Mouse (Mus musculus) embryonic facial prominence, embryonic 13.5 days (tissue): ENCODE results near the gene 6430628N08Rik. TPM values are rescaled to one million over a fixed set of nuclear protein-coding genes. Genes with fewer than 3 reads are reported as not detected.

Experiments
- ATAC-seq: fragments of 200-750 bp; cut with Nextera tagmentation; 2 replicates; pipeline ENCODE4 v1.8.0; 2017; ENCODE audit warnings: low read depth; ENCODE audit not compliant: insufficient number of reproducible peaks, insufficient read depth, low FRiP score, low TSS enrichment
- H3K27ac ChIP-seq: fragments of 300-500 bp; sonication (generic); 2 replicates; pipeline ENCODE4 v1.5.1; 2015; ENCODE audit warnings: moderate library complexity, mild to moderate bottlenecking, inconsistent platforms
- H3K27me3 ChIP-seq: fragments of 300-500 bp; sonication (generic); 2 replicates; pipeline ENCODE4 v1.6.1; 2015; ENCODE audit warnings: mild to moderate bottlenecking, inconsistent platforms
- H3K36me3 ChIP-seq: fragments of 300-500 bp; sonication (generic); 2 replicates; pipeline ENCODE4 v1.6.1; 2015; ENCODE audit warnings: mild to moderate bottlenecking, inconsistent platforms
- H3K4me1 ChIP-seq: fragments of 300-500 bp; sonication (generic); 2 replicates; pipeline ENCODE4 v1.6.1; 2015; ENCODE audit warnings: inconsistent platforms
- H3K4me2 ChIP-seq: fragments of 300-500 bp; sonication (generic); 2 replicates; pipeline ENCODE4 v1.6.1; 2015; ENCODE audit warnings: moderate library complexity, mild to moderate bottlenecking, inconsistent platforms
- H3K4me3 ChIP-seq: fragments of 300-500 bp; sonication (generic); 2 replicates; pipeline ENCODE4 v1.5.1; 2015; ENCODE audit warnings: mild to moderate bottlenecking, inconsistent platforms
- H3K9ac ChIP-seq: fragments of 300-500 bp; sonication (generic); 2 replicates; pipeline ENCODE4 v1.6.1; 2015; ENCODE audit warnings: mild to moderate bottlenecking, inconsistent platforms
- H3K9me3 ChIP-seq: fragments of 300-500 bp; sonication (generic); 2 replicates; pipeline ENCODE4 v1.6.1; 2016; ENCODE audit warnings: inconsistent platforms
- WGBS: fragments of 180-500 bp; shearing (Covaris S2); methylation state at CpG from one replicate; pipeline ENCODE4 v1.1.7; 2015; ENCODE audit warnings: mixed read lengths; 5-methylcytosine and 5-hydroxymethylcytosine counted together
- polyA plus RNA-seq: library from polyadenylated mRNA; unstranded; fragments of >200 nt; fragmentation: Nextera tagmentation; extraction: Ambion mirVana; gene quantifications from 2 replicates; pipeline ENCODE4 v1.2.1, GENCODE M21; 2015

6430628N08Rik gene
- polyA plus RNA-seq, 1 experiment from 2014 or later: not detected

DNA sequence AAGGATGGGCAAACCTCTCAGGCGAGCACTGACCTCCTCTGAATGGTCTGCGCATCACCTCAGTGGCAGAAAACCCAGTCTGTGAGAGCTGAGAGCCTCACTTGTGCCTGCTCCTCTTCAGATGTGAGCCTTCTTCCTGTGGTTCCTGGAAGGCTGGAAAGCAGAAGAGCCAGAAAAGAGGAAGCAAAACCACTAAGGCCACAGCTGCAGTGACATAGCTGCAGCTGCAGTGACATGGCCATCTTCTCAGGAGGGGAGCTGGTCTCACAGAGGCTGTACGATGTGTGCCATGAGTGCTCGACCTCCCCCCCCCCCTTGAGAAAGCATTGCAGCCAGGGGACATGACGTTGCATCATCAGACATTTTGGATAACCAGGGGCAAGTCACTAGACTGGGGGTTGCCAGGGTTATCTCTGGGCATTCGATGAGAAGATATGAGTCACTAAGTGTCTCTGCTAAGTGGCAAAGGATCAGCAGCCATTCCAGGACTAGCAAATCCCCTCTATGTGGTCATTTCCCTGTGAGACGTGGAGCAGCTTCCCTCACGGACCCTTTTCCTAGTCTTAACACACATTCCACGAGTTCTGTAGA is 33.1 kb upstream of the 6430628N08Rik start:
- Histone ChIP-seq H3K4me2 (no peak overlapping the region), H3K4me1 (peaks cover 26% of the 10 kb centered on the region), H3K9me3 (no peaks in the 10 kb centered on the region), H3K4me3 (no peak overlapping the region), H3K27me3 (no peaks in the 10 kb centered on the region), H3K9ac (no peak overlapping the region), H3K27ac (no peak overlapping the region), H3K36me3 (peaks cover 49% of the 10 kb centered on the region)
- no peak for ATAC-seq
- 87% methylated on average over 9 of the region's 9 CpGs for WGBS

DNA sequence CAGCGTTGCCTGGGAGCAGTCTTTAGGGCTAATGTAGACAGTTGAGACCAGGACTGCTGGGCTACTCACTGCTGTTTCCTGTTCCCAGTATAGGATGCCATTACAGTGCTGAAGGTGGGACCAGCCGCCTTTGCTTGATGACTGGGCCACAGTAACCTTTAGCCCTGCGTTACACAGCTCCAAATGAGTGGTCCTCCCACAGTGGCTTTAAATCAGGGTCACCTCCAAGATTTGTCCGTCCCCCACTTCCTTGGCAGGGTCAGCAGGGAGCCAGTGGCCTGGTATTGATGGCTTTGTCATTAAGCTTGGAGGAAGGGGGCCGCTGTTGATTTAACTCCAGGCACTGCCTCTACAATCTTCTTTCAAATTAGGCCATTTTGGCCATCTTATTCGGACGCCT is 27.1 kb upstream of the 6430628N08Rik start:
- Histone ChIP-seq H3K4me1 (no peaks in the 10 kb centered on the region), H3K27me3 (peaks cover 2% of the 10 kb centered on the region; the same call in 1 of the 2 replicates), H3K4me3 (no peak overlapping the region), H3K27ac (no peak overlapping the region), H3K9me3 (no peaks in the 10 kb centered on the region), H3K9ac (no peak overlapping the region), H3K36me3 (peaks cover 55% of the 10 kb centered on the region), H3K4me2 (no peak overlapping the region)
- WGBS: 74% methylated on average over 7 of the region's 7 CpGs
- ATAC-seq: no peak

DNA sequence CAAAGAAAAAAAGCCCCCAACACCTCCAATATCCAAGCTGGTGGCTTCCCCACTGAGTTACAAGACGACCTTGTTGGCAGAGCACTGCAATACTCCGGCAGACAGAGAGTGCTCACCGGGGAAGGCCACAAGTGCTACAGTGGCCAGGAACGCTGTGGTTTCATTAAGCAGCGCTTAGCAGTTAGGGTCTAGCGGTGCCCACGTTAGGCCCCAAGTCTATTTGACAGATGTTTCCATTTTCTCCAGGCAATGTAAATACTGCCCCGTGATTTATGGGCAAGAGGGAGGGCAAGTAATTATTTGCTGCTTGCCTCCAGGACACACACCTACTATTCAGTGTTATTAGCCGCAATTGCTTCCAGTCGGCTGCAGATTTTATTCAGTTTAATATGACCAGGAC is 26.6 kb upstream of the 6430628N08Rik start:
- H3K27me3 ChIP-seq: peaks cover 4% of the 10 kb centered on the region; the same call in 1 of the 2 replicates
- WGBS: 42% methylated on average over 10 of the region's 10 CpGs
- no peaks in the 10 kb centered on the region for H3K9me3 ChIP-seq
- no peaks in the 10 kb centered on the region for H3K4me1 ChIP-seq
- H3K27ac ChIP-seq: no peak overlapping the region
- no peak overlapping the region for H3K4me3 ChIP-seq
- H3K36me3 ChIP-seq: peaks cover 52% of the 10 kb centered on the region
- H3K9ac ChIP-seq: no peak overlapping the region
- no peak overlapping the region for H3K4me2 ChIP-seq
- ATAC-seq: no peak

DNA sequence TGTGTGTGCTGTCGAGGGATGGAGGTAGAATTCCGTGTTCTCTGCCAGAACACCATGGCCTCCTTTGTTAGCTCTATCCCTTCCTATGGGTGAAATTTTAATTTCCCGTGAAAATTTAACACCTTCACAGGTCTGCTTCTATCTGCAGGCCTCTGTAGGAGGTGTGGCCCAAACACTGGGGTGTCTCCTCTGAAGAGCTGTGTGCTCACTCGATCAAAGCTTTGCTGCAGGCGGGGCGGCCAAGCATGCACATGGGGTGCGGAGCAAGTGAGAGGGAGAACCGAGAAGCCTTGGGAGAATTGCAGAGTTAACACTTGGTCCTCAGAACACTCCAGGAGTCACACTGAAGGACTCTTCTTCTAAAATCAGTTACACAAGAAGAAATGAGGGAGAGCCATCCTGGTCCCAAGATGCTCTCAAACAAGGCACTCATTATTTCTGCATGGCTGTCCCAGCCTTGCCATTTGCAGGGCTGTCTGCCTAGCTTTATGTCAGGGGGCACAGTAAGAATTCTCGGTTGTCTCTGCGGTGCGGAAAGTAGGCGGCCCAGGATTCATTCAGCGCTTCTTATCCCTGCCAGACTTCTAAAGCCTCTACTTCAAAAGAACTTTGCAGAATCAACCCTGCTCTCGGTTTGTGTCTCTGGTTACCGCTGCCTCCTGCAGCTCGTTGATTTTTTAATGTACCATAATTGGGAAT is 20.8 kb upstream of the 6430628N08Rik start:
- H3K4me1 ChIP-seq: peaks cover 8% of the 10 kb centered on the region
- no peak overlapping the region for H3K4me3 ChIP-seq
- H3K9ac ChIP-seq: no peak overlapping the region
- no peak overlapping the region for H3K4me2 ChIP-seq
- no peaks in the 10 kb centered on the region for H3K9me3 ChIP-seq
- no peak for ATAC-seq
- WGBS: 19% methylated on average over 16 of the region's 16 CpGs
- peaks cover 39% of the 10 kb centered on the region for H3K36me3 ChIP-seq
- peaks cover 7% of the 10 kb centered on the region for H3K27me3 ChIP-seq
- no peak overlapping the region for H3K27ac ChIP-seq

DNA sequence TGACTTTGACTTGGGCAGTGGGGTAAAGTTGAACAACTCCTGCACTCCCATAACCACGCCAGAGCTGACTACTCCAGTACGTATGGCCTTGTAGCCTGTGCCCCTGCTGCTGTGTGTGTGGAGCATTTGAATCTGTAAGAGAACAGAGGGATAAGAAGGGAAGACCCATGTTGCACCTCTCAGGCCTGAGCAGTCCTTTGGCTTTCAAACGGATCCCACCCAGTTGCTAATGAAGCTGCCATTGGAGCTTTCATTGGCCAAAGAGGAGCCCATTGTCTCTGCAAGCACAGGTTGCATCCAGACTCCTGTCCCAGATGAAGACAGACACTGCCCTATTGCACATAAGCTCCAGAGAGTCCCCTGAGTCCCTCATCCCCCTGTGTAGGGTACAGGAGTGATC is 17.2 kb upstream of the 6430628N08Rik start:
- 78% methylated on average over 3 of the region's 3 CpGs for WGBS
- no peaks in the 10 kb centered on the region for H3K9me3 ChIP-seq
- no peak overlapping the region for H3K4me2 ChIP-seq
- H3K27ac ChIP-seq: no peak overlapping the region
- no peak overlapping the region for H3K9ac ChIP-seq
- peaks cover 17% of the 10 kb centered on the region for H3K4me1 ChIP-seq
- peaks cover 18% of the 10 kb centered on the region for H3K27me3 ChIP-seq
- no peak overlapping the region for H3K4me3 ChIP-seq
- no peak for ATAC-seq
- peaks cover 30% of the 10 kb centered on the region for H3K36me3 ChIP-seq

DNA sequence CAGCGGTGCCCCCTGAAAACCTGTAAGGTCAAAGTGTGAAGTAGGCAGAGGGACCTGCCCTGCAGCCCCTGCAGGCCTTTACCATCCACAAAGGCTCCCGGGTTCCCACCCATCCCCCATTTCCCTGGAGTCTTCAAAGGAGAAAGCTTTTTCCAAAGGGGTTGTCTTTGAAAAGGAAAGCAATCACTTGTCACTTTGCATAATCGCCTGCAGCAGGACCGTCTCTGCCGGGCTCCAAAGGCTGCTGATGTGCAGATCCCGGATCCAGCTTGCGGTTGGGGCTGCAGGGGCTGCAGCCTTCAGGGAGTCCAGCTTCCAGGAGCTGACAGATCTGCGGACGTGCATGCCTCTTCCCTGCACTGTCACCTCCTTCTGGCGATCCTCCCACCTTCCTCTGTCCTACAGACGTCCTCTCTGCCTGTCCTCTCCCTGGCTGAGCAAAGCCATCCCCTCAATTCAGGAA is 12.2 kb upstream of the 6430628N08Rik start:
- ATAC-seq: no peak
- H3K9me3 ChIP-seq: no peaks in the 10 kb centered on the region
- H3K36me3 ChIP-seq: peaks cover 19% of the 10 kb centered on the region
- H3K9ac ChIP-seq: no peak overlapping the region
- peaks cover 11% of the 10 kb centered on the region for H3K4me1 ChIP-seq
- H3K4me2 ChIP-seq: no peak overlapping the region
- WGBS: 5% methylated on average over 11 of the region's 11 CpGs
- H3K27ac ChIP-seq: no peak overlapping the region
- H3K27me3 ChIP-seq: peaks cover 14% of the 10 kb centered on the region
- H3K4me3 ChIP-seq: no peak overlapping the region

DNA sequence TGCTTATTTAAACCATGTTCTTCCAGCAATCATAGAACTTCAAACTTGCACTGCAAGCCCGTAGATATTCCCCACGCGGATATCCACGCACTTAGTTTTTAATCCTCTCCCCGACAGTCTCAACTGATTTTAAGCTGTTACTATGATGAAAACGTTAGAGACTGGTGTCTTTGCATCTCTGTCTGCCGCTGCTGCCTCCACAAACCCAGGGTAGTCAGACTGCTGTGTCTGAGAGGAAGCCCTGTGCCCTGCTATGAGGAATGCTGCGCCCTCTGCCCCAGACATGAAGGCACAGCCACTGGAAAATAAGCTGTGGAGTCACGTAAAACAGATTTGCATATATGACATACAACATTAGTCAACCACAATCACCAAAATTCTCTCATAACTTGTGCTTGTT is 11.6 kb upstream of the 6430628N08Rik start:
- Histone ChIP-seq H3K9me3 (no peaks in the 10 kb centered on the region), H3K4me3 (no peak overlapping the region), H3K27ac (no peak overlapping the region), H3K9ac (no peak overlapping the region), H3K36me3 (peaks cover 15% of the 10 kb centered on the region), H3K4me1 (peaks cover 11% of the 10 kb centered on the region), H3K4me2 (no peak overlapping the region), H3K27me3 (peaks cover 14% of the 10 kb centered on the region)
- WGBS: 46% methylated on average over 9 of the region's 9 CpGs
- no peak for ATAC-seq

DNA sequence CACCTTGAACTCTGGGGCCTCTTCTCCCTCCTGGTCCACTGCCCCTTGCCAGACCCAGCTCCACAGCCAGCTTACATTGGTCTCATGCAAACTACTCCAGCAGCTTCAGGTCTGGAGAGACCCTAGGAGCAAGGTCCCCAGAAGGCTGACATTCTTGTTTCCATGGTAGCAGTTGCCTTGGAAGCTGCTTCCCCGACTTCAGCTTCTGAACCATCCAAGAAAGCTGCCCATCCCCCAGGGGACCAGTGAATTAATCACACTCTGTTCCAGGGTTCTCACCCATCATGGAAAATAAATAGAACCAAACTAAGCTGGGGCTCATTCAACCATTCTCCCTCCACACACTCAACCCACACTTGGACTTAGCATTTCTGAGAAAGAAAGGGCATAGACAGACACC is 9.3 kb upstream of the 6430628N08Rik start:
- Histone ChIP-seq H3K27me3 (peaks cover 14% of the 10 kb centered on the region), H3K36me3 (no peaks in the 10 kb centered on the region), H3K9ac (no peak overlapping the region), H3K4me3 (no peak overlapping the region), H3K9me3 (no peaks in the 10 kb centered on the region), H3K4me1 (peaks cover 11% of the 10 kb centered on the region), H3K4me2 (no peak overlapping the region), H3K27ac (no peak overlapping the region)
- ATAC-seq: no peak
- 6% methylated on average over 1 of the region's 1 CpGs for WGBS

DNA sequence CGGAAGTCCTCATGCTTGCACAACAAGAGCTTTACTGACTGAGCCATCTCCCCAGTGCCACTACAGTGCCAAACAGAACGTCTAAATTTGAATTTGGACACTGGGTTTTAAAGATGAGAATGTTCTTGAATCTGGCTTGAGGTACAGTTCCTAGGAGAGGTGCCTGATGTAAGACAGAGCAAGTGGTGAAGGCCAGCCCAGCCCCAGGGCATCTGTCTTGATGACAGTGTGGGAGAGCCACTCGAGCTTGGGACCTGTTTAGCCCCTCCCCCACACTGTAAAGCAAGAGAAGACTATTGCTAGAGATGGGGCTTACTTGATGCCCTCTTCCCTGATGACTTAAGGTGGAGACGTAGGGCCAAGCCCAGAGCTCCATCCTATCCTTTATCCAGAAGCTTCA is 8.3 kb upstream of the 6430628N08Rik start:
- Histone ChIP-seq H3K4me1 (peaks cover 11% of the 10 kb centered on the region), H3K9ac (no peak overlapping the region), H3K4me3 (no peak overlapping the region), H3K4me2 (no peak overlapping the region), H3K27me3 (peaks cover 11% of the 10 kb centered on the region), H3K36me3 (no peaks in the 10 kb centered on the region), H3K27ac (no peak overlapping the region), H3K9me3 (no peaks in the 10 kb centered on the region)
- WGBS: 55% methylated on average over 4 of the region's 4 CpGs
- no peak for ATAC-seq

DNA sequence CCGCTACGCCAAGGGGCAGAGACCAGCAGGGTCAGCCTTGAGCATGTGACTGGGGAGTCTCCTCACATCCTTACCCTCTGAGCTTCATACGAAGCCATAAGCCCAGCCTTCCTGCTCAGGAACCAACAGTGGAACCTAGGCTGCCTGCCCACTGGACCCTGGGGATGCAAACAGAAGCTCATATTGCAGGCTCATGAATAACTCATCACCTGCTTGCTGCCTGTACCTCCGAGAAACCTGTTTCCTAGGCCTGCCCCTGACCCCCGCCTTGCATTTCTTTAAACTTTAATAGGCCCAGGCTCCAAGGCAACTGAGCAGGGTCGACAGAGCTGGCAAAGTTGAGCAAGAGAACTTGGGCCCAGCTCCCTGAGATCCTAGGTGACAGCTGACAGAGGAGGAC is 6.4 kb upstream of the 6430628N08Rik start, which contains the start of gene Kncn:
Kncn (plus strand) TSS at position 379 of the 400 bp plus-strand sequence.
- 79% methylated on average over 6 of the region's 6 CpGs for WGBS
- Histone ChIP-seq H3K36me3 (no peaks in the 10 kb centered on the region), H3K27ac (no peak within 1 kb of the TSS), H3K9me3 (no peaks in the 10 kb centered on the region), H3K4me3 (no peak within 1 kb of the TSS), H3K9ac (no peak within 1 kb of the TSS), H3K4me1 (no peaks in the 10 kb centered on the region), H3K27me3 (peaks cover 14% of the 10 kb centered on the region; the same call in 1 of the 2 replicates), H3K4me2 (no peak within 1 kb of the TSS)
- no peak for ATAC-seq

DNA sequence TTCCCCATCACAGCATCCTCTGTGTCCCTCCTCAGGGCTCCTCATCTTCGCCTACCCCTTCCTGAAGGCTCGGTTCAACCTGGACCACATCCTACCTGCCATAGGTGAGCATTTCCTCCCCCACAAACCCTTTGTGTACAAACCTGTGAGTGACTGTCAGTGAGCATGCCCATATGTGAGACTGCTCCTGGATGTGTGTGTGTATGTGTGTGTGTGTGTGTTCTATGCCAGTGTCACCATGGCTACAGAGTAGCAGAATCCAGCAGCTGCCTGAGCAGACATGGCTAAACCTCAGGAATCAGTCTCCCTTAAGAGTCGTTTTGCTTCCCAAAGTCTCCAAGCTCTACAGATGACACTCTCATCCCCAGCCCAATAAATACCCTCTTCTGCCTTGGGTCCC is 4.6 kb upstream of the 6430628N08Rik start:
- H3K9ac ChIP-seq: no peak overlapping the region
- H3K36me3 ChIP-seq: no peaks in the 10 kb centered on the region
- WGBS: 67% methylated on average over 3 of the region's 3 CpGs
- H3K4me2 ChIP-seq: no peak overlapping the region
- ATAC-seq: no peak
- H3K27ac ChIP-seq: no peak overlapping the region
- H3K4me3 ChIP-seq: no peak overlapping the region
- peaks cover 32% of the 10 kb centered on the region for H3K27me3 ChIP-seq
- peaks cover 10% of the 10 kb centered on the region for H3K4me1 ChIP-seq
- no peaks in the 10 kb centered on the region for H3K9me3 ChIP-seq

DNA sequence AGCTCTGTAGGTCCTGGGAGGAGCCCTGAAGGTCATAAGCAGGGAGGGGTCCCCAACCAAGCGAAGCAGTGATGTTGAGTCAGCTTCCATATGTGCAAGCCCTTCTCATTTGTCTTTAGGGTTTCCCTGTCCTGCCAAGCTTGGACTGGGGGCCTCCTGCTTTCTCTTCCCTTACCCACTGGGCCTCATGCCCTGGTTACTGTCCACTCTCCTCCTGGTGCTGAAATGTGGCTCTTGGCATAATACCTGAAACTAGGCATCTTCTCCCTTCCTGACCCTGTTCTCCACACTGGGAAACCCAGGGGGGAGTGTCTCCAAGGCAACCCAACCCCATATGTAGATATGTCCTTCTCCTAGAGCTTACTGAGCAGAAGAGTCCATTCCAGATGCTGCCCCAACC is 3.6 kb upstream of the 6430628N08Rik start:
- H3K27me3 ChIP-seq: peaks cover 42% of the 10 kb centered on the region
- H3K4me3 ChIP-seq: no peak overlapping the region
- peaks cover 11% of the 10 kb centered on the region for H3K4me1 ChIP-seq
- H3K27ac ChIP-seq: no peak overlapping the region
- no peak for ATAC-seq
- WGBS: 75% methylated on average over 1 of the region's 1 CpGs
- H3K9me3 ChIP-seq: no peaks in the 10 kb centered on the region
- no peak overlapping the region for H3K9ac ChIP-seq
- no peaks in the 10 kb centered on the region for H3K36me3 ChIP-seq
- H3K4me2 ChIP-seq: no peak overlapping the region
